Mouse (Mus musculus): ENCODE measurements around the gene Nthl1.
A peak's percentile ranks its signal among the peaks of the same experiment; 100 is the strongest.

Nthl1 gene

GRCm38 (mm10) chr17:24628646-24629045, 3.8 kb upstream of the Nthl1 start:
- peak; percentile 63 to 68 for DNase-seq (ENCODE audit: low spot score in 2 of 2)

GRCm38 (mm10) chr17:24630072-24630471, 2.4 kb upstream of the Nthl1 start:
- DNase-seq (ENCODE audit: low spot score in 2 of 2) = no peak

- DNase-seq (ENCODE audit: low spot score in 2 of 2) = no peak
Observed at GRCm38 (mm10) chr17:24632813-24633449, 451 bp downstream of the Nthl1 start.

- DNase-seq (ENCODE audit: low spot score in 2 of 2) = no peak
Observed at GRCm38 (mm10) chr17:24633831-24634230, 1.4 kb downstream of the Nthl1 start.

- DNase-seq (ENCODE audit: low spot score in 2 of 2) = peak in 1 of 2 experiments; percentile 34
Observed at GRCm38 (mm10) chr17:24635024-24635423, 2.5 kb downstream of the Nthl1 start.

GRCm38 (mm10) chr17:24635694-24636093, 3.2 kb downstream of the Nthl1 start:
- DNase-seq (ENCODE audit: low spot score in 2 of 2) = no peak

GRCm38 (mm10) chr17:24636781-24637481, 4.5 kb downstream of the Nthl1 start:
- DNase-seq (ENCODE audit: low spot score in 2 of 2) = no peak

- no peak for DNase-seq (ENCODE audit: low spot score in 2 of 2)
Observed at GRCm38 (mm10) chr17:24638214-24638613, 5.7 kb downstream of the Nthl1 start.

GRCm38 (mm10) chr17:24638840-24639239, 6.4 kb downstream of the Nthl1 start:
- no peak for DNase-seq (ENCODE audit: low spot score in 2 of 2)

- DNase-seq (ENCODE audit: low spot score in 2 of 2) = no peak
Observed at GRCm38 (mm10) chr17:24639571-24639988, 7.1 kb downstream of the Nthl1 start.

GRCm38 (mm10) chr17:24640119-24640518, 7.6 kb downstream of the Nthl1 start:
- no peak for DNase-seq (ENCODE audit: low spot score in 2 of 2)

GRCm38 (mm10) chr17:24640581-24640980, 8.1 kb downstream of the Nthl1 start:
- no peak for DNase-seq (ENCODE audit: low spot score in 2 of 2)

- DNase-seq (ENCODE audit: low spot score in 2 of 2) = no peak
Observed at GRCm38 (mm10) chr17:24641944-24642343, 9.5 kb downstream of the Nthl1 start.

- no peak for DNase-seq (ENCODE audit: low spot score in 2 of 2)
Observed at GRCm38 (mm10) chr17:24642791-24643343, 10.4 kb downstream of the Nthl1 start.

GRCm38 (mm10) chr17:24644030-24644715, 11.7 kb downstream of the Nthl1 start:
- no peak for DNase-seq (ENCODE audit: low spot score in 2 of 2)

- DNase-seq (ENCODE audit: low spot score in 2 of 2) = no peak
Observed at GRCm38 (mm10) chr17:24644875-24645721, 12.6 kb downstream of the Nthl1 start.

- no peak for DNase-seq (ENCODE audit: low spot score in 2 of 2)
Observed at GRCm38 (mm10) chr17:24645916-24646315, 13.4 kb downstream of the Nthl1 start.

GRCm38 (mm10) chr17:24646381-24646780, 13.9 kb downstream of the Nthl1 start:
- no peak for DNase-seq (ENCODE audit: low spot score in 2 of 2)

- DNase-seq (ENCODE audit: low spot score in 2 of 2) = no peak
Observed at GRCm38 (mm10) chr17:24647493-24647892, 15.0 kb downstream of the Nthl1 start.

GRCm38 (mm10) chr17:24648731-24649377, 16.4 kb downstream of the Nthl1 start:
- DNase-seq (ENCODE audit: low spot score in 2 of 2) = no peak

GRCm38 (mm10) chr17:24649581-24650069, 17.1 kb downstream of the Nthl1 start:
- DNase-seq (ENCODE audit: low spot score in 2 of 2) = no peak

Data from frontal cortex, postnatal 25 days (tissue).